Mouse (Mus musculus): ENCODE data around the gene Sp1.

DNA sequence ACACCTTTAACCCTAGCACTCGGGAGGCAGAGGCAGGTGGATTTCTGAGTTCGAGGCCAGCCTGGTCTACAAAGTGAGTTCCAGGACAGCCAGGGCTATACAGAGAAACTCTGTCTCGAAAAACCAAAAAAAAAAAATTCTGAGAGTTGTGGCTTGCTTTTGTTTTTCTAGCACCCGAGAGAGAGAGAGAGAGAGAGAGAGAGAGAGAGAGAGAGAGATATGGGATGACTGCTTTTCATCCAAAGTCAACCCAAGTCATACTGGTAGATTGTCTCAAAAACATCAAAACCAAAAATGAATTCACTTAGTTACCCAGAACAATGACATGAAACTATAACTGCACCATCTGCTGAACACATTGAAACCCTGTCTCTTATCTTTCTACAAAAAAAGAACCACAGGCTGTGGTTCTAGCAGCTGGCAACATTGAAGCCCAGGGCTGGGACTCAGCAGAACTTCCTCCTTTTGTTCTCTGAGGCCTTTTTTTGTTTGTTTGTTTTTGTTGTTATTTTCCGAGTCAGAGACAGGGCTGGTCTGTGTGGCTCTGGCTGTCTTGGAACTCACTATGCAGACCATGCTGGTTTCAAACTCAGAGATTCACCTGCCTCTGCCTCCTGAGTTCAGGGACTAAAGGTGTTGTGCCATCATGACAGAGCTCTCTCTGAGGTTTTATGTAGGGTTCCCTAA, 52.2 kb downstream of the Sp1 start:
- no peak for TF ChIP-seq GATA1 (IDR thresholded peaks at IDR 0.05; ENCODE audit: borderline replicate concordance, low read length)
- TF ChIP-seq FLI1 (IDR thresholded peaks at IDR 0.05; ENCODE audit: low read length): no peak
